Mouse (Mus musculus): ENCODE data around the gene Rtn4ip1. TPM values are rescaled to one million over a fixed set of nuclear protein-coding genes. Genes with fewer than 3 reads are reported as not detected.
"Not testable (repeated sequence)": the region's sequence is repeated elsewhere in the genome, so short reads cannot be mapped to it uniquely, and the experiment has no call there.

Rtn4ip1 gene
- polyA plus RNA-seq, 1 experiment from 2014 or later: 16.6 TPM

- Histone ChIP-seq H3K4me3 (replicated peaks) (no peak overlapping the region), H3K4me1 (replicated peaks) (no peaks in the 10 kb centered on the region), H3K9me3 (no peaks in the 10 kb centered on the region), H3K27me3 (replicated peaks) (no peaks in the 10 kb centered on the region), H3K36me3 (no peaks in the 10 kb centered on the region), H3K9ac (no peak overlapping the region), H3K27ac (no peak overlapping the region), H3K4me2 (replicated peaks) (no peak overlapping the region)
- ATAC-seq: no peak
- 77% methylated on average over 4 of the region's 4 CpGs for WGBS
These were observed 43.8 kb downstream of the Rtn4ip1 start for GRCm38 (mm10) chr10:43945435-43945834.

GRCm38 (mm10) chr10:43953942-43954341 lies 52.3 kb downstream of the Rtn4ip1 start:
- peak; percentile 45; the same call in 1 of the 2 replicates for ATAC-seq
- no peaks in the 10 kb centered on the region for H3K4me1 ChIP-seq (replicated peaks)
- no peaks in the 10 kb centered on the region for H3K9me3 ChIP-seq
- H3K4me2 ChIP-seq (replicated peaks): no peak overlapping the region
- no peak overlapping the region for H3K9ac ChIP-seq
- H3K27me3 ChIP-seq (replicated peaks): no peaks in the 10 kb centered on the region
- H3K36me3 ChIP-seq: no peaks in the 10 kb centered on the region
- H3K27ac ChIP-seq: no peak overlapping the region
- H3K4me3 ChIP-seq (replicated peaks): no peak overlapping the region

GRCm38 (mm10) chr10:43964943-43965342 lies 63.3 kb downstream of the Rtn4ip1 start:
- Histone ChIP-seq H3K4me3 (replicated peaks) (no peak overlapping the region), H3K4me1 (replicated peaks) (no peaks in the 10 kb centered on the region), H3K27ac (no peak overlapping the region), H3K9ac (no peak overlapping the region), H3K4me2 (replicated peaks) (no peak overlapping the region), H3K27me3 (replicated peaks) (no peaks in the 10 kb centered on the region; the same call in 1 of the 2 replicates), H3K9me3 (no peaks in the 10 kb centered on the region), H3K36me3 (no peaks in the 10 kb centered on the region)
- no peak for ATAC-seq
- WGBS: 67% methylated on average over 2 of the region's 2 CpGs

GRCm38 (mm10) chr10:43973244-43973643 lies 71.6 kb downstream of the Rtn4ip1 start:
- Histone ChIP-seq H3K4me1 (replicated peaks) (no peaks in the 10 kb centered on the region), H3K4me2 (replicated peaks) (no peak overlapping the region), H3K36me3 (no peaks in the 10 kb centered on the region), H3K27me3 (replicated peaks) (no peaks in the 10 kb centered on the region; the same call in 1 of the 2 replicates), H3K9ac (no peak overlapping the region), H3K27ac (no peak overlapping the region), H3K9me3 (no peaks in the 10 kb centered on the region), H3K4me3 (replicated peaks) (no peak overlapping the region)
- ATAC-seq: no peak
- 66% methylated on average over 2 of the region's 2 CpGs for WGBS

GRCm38 (mm10) chr10:43977353-43977752 lies 75.7 kb downstream of the Rtn4ip1 start:
- no peak overlapping the region for H3K4me3 ChIP-seq (replicated peaks)
- peak; percentile 86 for ATAC-seq
- H3K9ac ChIP-seq: no peak overlapping the region
- WGBS: 60% methylated on average over 3 of the region's 3 CpGs
- no peaks in the 10 kb centered on the region for H3K9me3 ChIP-seq
- H3K36me3 ChIP-seq: no peaks in the 10 kb centered on the region
- no peak overlapping the region for H3K4me2 ChIP-seq (replicated peaks)
- no peak overlapping the region for H3K27ac ChIP-seq
- peaks cover 5% of the 10 kb centered on the region for H3K4me1 ChIP-seq (replicated peaks)
- no peaks in the 10 kb centered on the region for H3K27me3 ChIP-seq (replicated peaks)

GRCm38 (mm10) chr10:43980080-43980479 lies 78.5 kb downstream of the Rtn4ip1 start:
- H3K4me2 ChIP-seq (replicated peaks): no peak overlapping the region
- ATAC-seq: peak; percentile 59
- no peak overlapping the region for H3K27ac ChIP-seq
- H3K4me3 ChIP-seq (replicated peaks): no peak overlapping the region
- H3K27me3 ChIP-seq (replicated peaks): no peaks in the 10 kb centered on the region
- peaks cover 8% of the 10 kb centered on the region for H3K4me1 ChIP-seq (replicated peaks)
- H3K9ac ChIP-seq: no peak overlapping the region
- WGBS: 53% methylated on average over 1 of the region's 1 CpGs
- H3K9me3 ChIP-seq: no peaks in the 10 kb centered on the region
- H3K36me3 ChIP-seq: no peaks in the 10 kb centered on the region

GRCm38 (mm10) chr10:43980742-43981141 lies 79.1 kb downstream of the Rtn4ip1 start:
- not testable (repeated sequence) for H3K27me3 ChIP-seq (replicated peaks); H3K4me3 ChIP-seq (replicated peaks); H3K27ac ChIP-seq; H3K4me1 ChIP-seq (replicated peaks); ATAC-seq; H3K9ac ChIP-seq; H3K9me3 ChIP-seq; H3K4me2 ChIP-seq (replicated peaks); H3K36me3 ChIP-seq
- 87% methylated on average over 3 of the region's 3 CpGs for WGBS

GRCm38 (mm10) chr10:43982470-43982869 lies 80.9 kb downstream of the Rtn4ip1 start:
- Histone ChIP-seq H3K4me1 (replicated peaks) (peaks cover 8% of the 10 kb centered on the region), H3K4me3 (replicated peaks) (no peak overlapping the region), H3K9ac (no peak overlapping the region), H3K4me2 (replicated peaks) (no peak overlapping the region), H3K27ac (no peak overlapping the region), H3K36me3 (no peaks in the 10 kb centered on the region), H3K9me3 (no peaks in the 10 kb centered on the region), H3K27me3 (replicated peaks) (no peaks in the 10 kb centered on the region)
- 86% methylated on average over 6 of the region's 6 CpGs for WGBS
- no peak for ATAC-seq

- H3K27me3 ChIP-seq (replicated peaks): no peaks in the 10 kb centered on the region
- H3K4me1 ChIP-seq (replicated peaks): peaks cover 8% of the 10 kb centered on the region
- no peak overlapping the region for H3K4me2 ChIP-seq (replicated peaks)
- no peaks in the 10 kb centered on the region for H3K9me3 ChIP-seq
- H3K4me3 ChIP-seq (replicated peaks): no peak overlapping the region
- peak; percentile 68 for ATAC-seq
- H3K36me3 ChIP-seq: no peaks in the 10 kb centered on the region
- no peak overlapping the region for H3K9ac ChIP-seq
- WGBS: 66% methylated on average over 5 of the region's 5 CpGs
- no peak overlapping the region for H3K27ac ChIP-seq
These were observed 81.6 kb downstream of the Rtn4ip1 start for GRCm38 (mm10) chr10:43983241-43983640.

- ATAC-seq: peak; percentile 14; the same call in 1 of the 2 replicates
- no peak overlapping the region for H3K27ac ChIP-seq
These were observed 82.3 kb downstream of the Rtn4ip1 start for GRCm38 (mm10) chr10:43983866-43984265.

GRCm38 (mm10) chr10:43991268-43991667 lies 89.7 kb downstream of the Rtn4ip1 start:
- Histone ChIP-seq H3K9ac (no peak overlapping the region), H3K4me1 (replicated peaks) (no peaks in the 10 kb centered on the region), H3K9me3 (no peaks in the 10 kb centered on the region), H3K4me3 (replicated peaks) (no peak overlapping the region), H3K27me3 (replicated peaks) (no peaks in the 10 kb centered on the region), H3K27ac (no peak overlapping the region), H3K36me3 (no peaks in the 10 kb centered on the region), H3K4me2 (replicated peaks) (no peak overlapping the region)
- no peak for ATAC-seq
- WGBS: 92% methylated on average over 5 of the region's 5 CpGs

More at GRCm38 (mm10) chr10:43983866-43984265, 82.3 kb downstream of the Rtn4ip1 start:
- Histone ChIP-seq H3K4me2 (replicated peaks) (no peak overlapping the region), H3K4me3 (replicated peaks) (no peak overlapping the region), H3K9me3 (no peaks in the 10 kb centered on the region), H3K36me3 (no peaks in the 10 kb centered on the region), H3K9ac (no peak overlapping the region), H3K27me3 (replicated peaks) (no peaks in the 10 kb centered on the region), H3K4me1 (replicated peaks) (peaks cover 8% of the 10 kb centered on the region)
- WGBS: 86% methylated on average over 2 of the region's 2 CpGs

GRCm38 (mm10) chr10:43992506-43992905 lies 90.9 kb downstream of the Rtn4ip1 start:
- Histone ChIP-seq H3K27ac (no peak overlapping the region), H3K9ac (no peak overlapping the region), H3K27me3 (replicated peaks) (no peaks in the 10 kb centered on the region), H3K4me2 (replicated peaks) (no peak overlapping the region), H3K4me1 (replicated peaks) (no peaks in the 10 kb centered on the region), H3K9me3 (no peaks in the 10 kb centered on the region), H3K4me3 (replicated peaks) (no peak overlapping the region), H3K36me3 (no peaks in the 10 kb centered on the region)
- no peak for ATAC-seq
- WGBS: 82% methylated on average over 5 of the region's 5 CpGs

GRCm38 (mm10) chr10:43993198-43993597 lies 91.6 kb downstream of the Rtn4ip1 start:
- Histone ChIP-seq H3K27ac (no peak overlapping the region), H3K4me2 (replicated peaks) (no peak overlapping the region), H3K4me3 (replicated peaks) (no peak overlapping the region), H3K4me1 (replicated peaks) (no peaks in the 10 kb centered on the region), H3K36me3 (no peaks in the 10 kb centered on the region), H3K27me3 (replicated peaks) (no peaks in the 10 kb centered on the region), H3K9ac (no peak overlapping the region), H3K9me3 (no peaks in the 10 kb centered on the region)
- 36% methylated on average over 6 of the region's 6 CpGs for WGBS
- no peak for ATAC-seq
